Mouse (Mus musculus): Measurements from ENCODE around the gene Fam98c.

DNA sequence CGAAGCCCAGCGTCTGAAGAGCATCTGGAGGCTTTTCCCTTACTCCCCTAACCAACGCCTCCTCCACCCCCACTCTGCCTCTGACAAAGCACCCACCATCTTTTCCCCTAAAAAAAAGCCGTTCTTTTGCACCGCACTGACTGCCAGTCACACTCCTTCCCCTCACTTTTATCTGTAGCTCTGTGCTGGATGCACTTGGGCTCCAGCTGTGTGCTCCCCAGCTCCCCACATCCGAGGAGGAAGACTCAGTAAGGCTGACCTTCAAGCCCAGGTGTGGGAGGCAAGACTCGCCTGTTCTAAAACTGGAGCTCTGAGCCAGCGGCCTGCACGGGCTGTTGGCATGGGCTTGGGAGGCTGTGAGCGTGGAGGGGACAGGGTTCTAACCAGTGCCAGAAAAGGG, 4.5 kb downstream of the Fam98c start:
- no peak for TF ChIP-seq EP300 (IDR thresholded peaks at IDR 0.05; ENCODE audit: low read depth)
- TF ChIP-seq CTCF (IDR thresholded peaks at IDR 0.05; ENCODE audit: low read depth) = no peak

All from liver, embryonic 14.5 days (tissue).